Mouse (Mus musculus): ENCODE results near the gene Epn3. TPM values are rescaled to one million over a fixed set of nuclear protein-coding genes. Genes with fewer than 3 reads are reported as not detected.

Epn3 gene
- polyA plus RNA-seq, 1 experiment from 2014 or later = 4.7 TPM

GRCm38 (mm10) chr11:94491035-94491748 lies 8.6 kb downstream of the Epn3 start:
- Histone ChIP-seq H3K27me3 (replicated peaks; ENCODE audit: low read depth, poor library complexity, severe bottlenecking) (peaks cover 96% of the 10 kb centered on the region), H3K4me3 (peak overlapping the region; percentile 67), H3K27ac (replicated peaks) (peak overlapping the region; percentile 81), H3K4me1 (peaks cover 42% of the 10 kb centered on the region), H3K9me3 (no peaks in the 10 kb centered on the region), H3K36me3 (replicated peaks) (no peaks in the 10 kb centered on the region)
- DNase-seq (ENCODE audit: low spot score) = peak; percentile 78
- WGBS = 5% methylated on average over 55 of the region's 55 CpGs

- DNase-seq (ENCODE audit: low spot score) = peak; percentile 45
- Histone ChIP-seq H3K4me3 (no peak overlapping the region), H3K4me1 (peaks cover 37% of the 10 kb centered on the region), H3K27me3 (replicated peaks; ENCODE audit: low read depth, poor library complexity, severe bottlenecking) (peaks cover 98% of the 10 kb centered on the region), H3K9me3 (no peaks in the 10 kb centered on the region), H3K27ac (replicated peaks) (peak overlapping the region; percentile 5; the same call in 1 of the 2 replicates), H3K36me3 (replicated peaks) (no peaks in the 10 kb centered on the region)
- 28% methylated on average over 4 of the region's 4 CpGs for WGBS
Measured at GRCm38 (mm10) chr11:94489745-94490144, 10.0 kb downstream of the Epn3 start.

- Histone ChIP-seq H3K9me3 (no peaks in the 10 kb centered on the region), H3K27ac (replicated peaks) (peak overlapping the region; percentile 5; the same call in 1 of the 2 replicates), H3K36me3 (replicated peaks) (no peaks in the 10 kb centered on the region), H3K27me3 (replicated peaks; ENCODE audit: low read depth, poor library complexity, severe bottlenecking) (peaks cover 98% of the 10 kb centered on the region), H3K4me3 (no peak overlapping the region), H3K4me1 (peaks cover 39% of the 10 kb centered on the region)
- no peak for DNase-seq (ENCODE audit: low spot score)
- 84% methylated on average over 11 of the region's 11 CpGs for WGBS
Measured at GRCm38 (mm10) chr11:94488767-94489533, 10.8 kb downstream of the Epn3 start.

- no peaks in the 10 kb centered on the region for H3K9me3 ChIP-seq
- H3K27ac ChIP-seq (replicated peaks) = no peak within 1 kb of the TSS
- H3K27me3 ChIP-seq (replicated peaks; ENCODE audit: low read depth, poor library complexity, severe bottlenecking) = peaks cover 88% of the 10 kb centered on the region
- 3% methylated on average over 24 of the region's 24 CpGs for WGBS
- peaks cover 42% of the 10 kb centered on the region for H3K4me1 ChIP-seq
- peak within 1 kb of the TSS; percentile 34 for H3K4me3 ChIP-seq
- H3K36me3 ChIP-seq (replicated peaks) = no peaks in the 10 kb centered on the region
- DNase-seq (ENCODE audit: low spot score) = peak; percentile 88
Measured at GRCm38 (mm10) chr11:94486001-94486400, 13.8 kb downstream of the Epn3 start, which contains the start of gene Spata20. Gene Spata20 (minus strand): TSS chr11:94486179.

GRCm38 (mm10) chr11:94485223-94485622 lies 14.6 kb downstream of the Epn3 start:
- Histone ChIP-seq H3K9me3 (no peaks in the 10 kb centered on the region), H3K36me3 (replicated peaks) (no peaks in the 10 kb centered on the region), H3K4me1 (peaks cover 36% of the 10 kb centered on the region), H3K27ac (replicated peaks) (no peak overlapping the region), H3K4me3 (no peak overlapping the region), H3K27me3 (replicated peaks; ENCODE audit: low read depth, poor library complexity, severe bottlenecking) (peaks cover 89% of the 10 kb centered on the region)
- no peak for DNase-seq (ENCODE audit: low spot score)
- WGBS = 82% methylated on average over 5 of the region's 5 CpGs

GRCm38 (mm10) chr11:94484636-94485035 lies 15.1 kb downstream of the Epn3 start:
- Histone ChIP-seq H3K36me3 (replicated peaks) (no peaks in the 10 kb centered on the region), H3K27me3 (replicated peaks; ENCODE audit: low read depth, poor library complexity, severe bottlenecking) (peaks cover 89% of the 10 kb centered on the region), H3K9me3 (no peaks in the 10 kb centered on the region), H3K4me3 (no peak overlapping the region), H3K4me1 (peaks cover 31% of the 10 kb centered on the region), H3K27ac (replicated peaks) (no peak overlapping the region)
- 86% methylated on average over 9 of the region's 9 CpGs for WGBS
- no peak for DNase-seq (ENCODE audit: low spot score)

- WGBS = 61% methylated on average over 14 of the region's 14 CpGs
- H3K4me1 ChIP-seq = peaks cover 24% of the 10 kb centered on the region
- H3K36me3 ChIP-seq (replicated peaks) = no peaks in the 10 kb centered on the region
- peaks cover 89% of the 10 kb centered on the region for H3K27me3 ChIP-seq (replicated peaks; ENCODE audit: low read depth, poor library complexity, severe bottlenecking)
- DNase-seq (ENCODE audit: low spot score) = no peak
- H3K9me3 ChIP-seq = no peaks in the 10 kb centered on the region
- H3K27ac ChIP-seq (replicated peaks) = no peak overlapping the region
- no peak overlapping the region for H3K4me3 ChIP-seq
Measured at GRCm38 (mm10) chr11:94483921-94484320, 15.9 kb downstream of the Epn3 start.

- 68% methylated on average over 11 of the region's 11 CpGs for WGBS
- Histone ChIP-seq H3K36me3 (replicated peaks) (no peaks in the 10 kb centered on the region), H3K4me3 (no peak overlapping the region), H3K9me3 (no peaks in the 10 kb centered on the region), H3K27ac (replicated peaks) (no peak overlapping the region), H3K4me1 (peaks cover 23% of the 10 kb centered on the region), H3K27me3 (replicated peaks; ENCODE audit: low read depth, poor library complexity, severe bottlenecking) (peaks cover 89% of the 10 kb centered on the region)
- no peak for DNase-seq (ENCODE audit: low spot score)
Measured at GRCm38 (mm10) chr11:94483436-94483835, 16.3 kb downstream of the Epn3 start.

- 93% methylated on average over 11 of the region's 11 CpGs for WGBS
- H3K27ac ChIP-seq (replicated peaks) = no peak overlapping the region
Measured at GRCm38 (mm10) chr11:94482738-94483137, 17.0 kb downstream of the Epn3 start.

GRCm38 (mm10) chr11:94481963-94482362 lies 17.8 kb downstream of the Epn3 start:
- Histone ChIP-seq H3K4me1 (peaks cover 29% of the 10 kb centered on the region), H3K36me3 (replicated peaks) (no peaks in the 10 kb centered on the region), H3K4me3 (no peak overlapping the region), H3K27ac (replicated peaks) (no peak overlapping the region), H3K27me3 (replicated peaks; ENCODE audit: low read depth, poor library complexity, severe bottlenecking) (peaks cover 90% of the 10 kb centered on the region), H3K9me3 (no peaks in the 10 kb centered on the region)
- WGBS = 87% methylated on average over 7 of the region's 7 CpGs
- DNase-seq (ENCODE audit: low spot score) = no peak

More at GRCm38 (mm10) chr11:94482738-94483137, 17.0 kb downstream of the Epn3 start:
- Histone ChIP-seq H3K36me3 (replicated peaks) (no peaks in the 10 kb centered on the region), H3K4me1 (peaks cover 26% of the 10 kb centered on the region), H3K4me3 (no peak overlapping the region), H3K9me3 (no peaks in the 10 kb centered on the region), H3K27me3 (replicated peaks; ENCODE audit: low read depth, poor library complexity, severe bottlenecking) (peaks cover 90% of the 10 kb centered on the region)
- DNase-seq (ENCODE audit: low spot score) = no peak

- H3K27me3 ChIP-seq (replicated peaks; ENCODE audit: low read depth, poor library complexity, severe bottlenecking) = peaks cover 90% of the 10 kb centered on the region
- WGBS = 89% methylated on average over 9 of the region's 9 CpGs
Measured at GRCm38 (mm10) chr11:94480382-94480781, 19.4 kb downstream of the Epn3 start.

GRCm38 (mm10) chr11:94477651-94478050 lies 22.1 kb downstream of the Epn3 start:
- H3K27ac ChIP-seq (replicated peaks) = no peak overlapping the region
- WGBS = 62% methylated on average over 6 of the region's 6 CpGs
- no peaks in the 10 kb centered on the region for H3K9me3 ChIP-seq
- H3K36me3 ChIP-seq (replicated peaks) = no peaks in the 10 kb centered on the region
- no peak overlapping the region for H3K4me3 ChIP-seq
- peaks cover 47% of the 10 kb centered on the region for H3K4me1 ChIP-seq
- H3K27me3 ChIP-seq (replicated peaks; ENCODE audit: low read depth, poor library complexity, severe bottlenecking) = peaks cover 97% of the 10 kb centered on the region
- no peak for DNase-seq (ENCODE audit: low spot score)

More at GRCm38 (mm10) chr11:94480382-94480781, 19.4 kb downstream of the Epn3 start:
- no peak for DNase-seq (ENCODE audit: low spot score)
- no peak overlapping the region for H3K4me3 ChIP-seq
- H3K9me3 ChIP-seq = no peaks in the 10 kb centered on the region
- H3K27ac ChIP-seq (replicated peaks) = no peak overlapping the region
- peaks cover 30% of the 10 kb centered on the region for H3K4me1 ChIP-seq
- no peaks in the 10 kb centered on the region for H3K36me3 ChIP-seq (replicated peaks)
